Mouse (Mus musculus): ENCODE data around the gene Rai1. TPM values are rescaled to one million over a fixed set of nuclear protein-coding genes. Genes with fewer than 3 reads are reported as not detected.
A peak's percentile ranks its signal among the peaks of the same experiment; 100 is the strongest.

The Rai1 gene
- polyA plus RNA-seq, 1 experiment from 2014 or later = 34.4 TPM

- peaks cover 8% of the 10 kb centered on the region; the same call in 1 of the 2 replicates for H3K9me3 ChIP-seq (ENCODE audit: control insufficient read depth, low read length)
- no peak for ATAC-seq (ENCODE audit: low FRiP score, low TSS enrichment)
- H3K4me2 ChIP-seq (replicated peaks; ENCODE audit: low read depth, low read length) = no peak overlapping the region
- no peak overlapping the region for H3K27ac ChIP-seq (ENCODE audit: low read depth, low read length)
- no peaks in the 10 kb centered on the region for H3K27me3 ChIP-seq (ENCODE audit: control insufficient read depth, insufficient read depth, low read length)
- H3K4me1 ChIP-seq (ENCODE audit: control insufficient read depth, insufficient read depth, low read length) = peaks cover 4% of the 10 kb centered on the region; the same call in 1 of the 2 replicates
- whole genome bisulfite sequencing = 78% methylated on average over 5 of the region's 5 CpGs
- no peak overlapping the region for H3K9ac ChIP-seq (ENCODE audit: low read depth, low read length)
- no peak overlapping the region for H3K4me3 ChIP-seq (ENCODE audit: low read length)
- peaks cover 89% of the 10 kb centered on the region for H3K36me3 ChIP-seq (ENCODE audit: control insufficient read depth, insufficient read depth, low read length)
Observed at GRCm38 (mm10) chr11:60196344-60196743, 91.5 kb downstream of the Rai1 start.

- WGBS = 81% methylated on average over 24 of the region's 24 CpGs
- no peaks in the 10 kb centered on the region for H3K27me3 ChIP-seq (ENCODE audit: control insufficient read depth, insufficient read depth, low read length)
- H3K4me3 ChIP-seq (ENCODE audit: low read length) = no peak overlapping the region
- peaks cover 4% of the 10 kb centered on the region; the same call in 1 of the 2 replicates for H3K4me1 ChIP-seq (ENCODE audit: control insufficient read depth, insufficient read depth, low read length)
- ATAC-seq (ENCODE audit: low FRiP score, low TSS enrichment) = no peak
- peaks cover 92% of the 10 kb centered on the region for H3K36me3 ChIP-seq (ENCODE audit: control insufficient read depth, insufficient read depth, low read length)
- H3K4me2 ChIP-seq (replicated peaks; ENCODE audit: low read depth, low read length) = no peak overlapping the region
- peaks cover 8% of the 10 kb centered on the region; the same call in 1 of the 2 replicates for H3K9me3 ChIP-seq (ENCODE audit: control insufficient read depth, low read length)
- no peak overlapping the region for H3K9ac ChIP-seq (ENCODE audit: low read depth, low read length)
- no peak overlapping the region for H3K27ac ChIP-seq (ENCODE audit: low read depth, low read length)
Observed at GRCm38 (mm10) chr11:60197998-60198619, 93.3 kb downstream of the Rai1 start.

GRCm38 (mm10) chr11:60198651-60199050, 93.8 kb downstream of the Rai1 start:
- no peak for ATAC-seq (ENCODE audit: low FRiP score, low TSS enrichment)
- H3K27ac ChIP-seq (ENCODE audit: low read depth, low read length) = no peak overlapping the region
- peaks cover 8% of the 10 kb centered on the region; the same call in 1 of the 2 replicates for H3K9me3 ChIP-seq (ENCODE audit: control insufficient read depth, low read length)
- no peaks in the 10 kb centered on the region for H3K27me3 ChIP-seq (ENCODE audit: control insufficient read depth, insufficient read depth, low read length)
- no peak overlapping the region for H3K4me2 ChIP-seq (replicated peaks; ENCODE audit: low read depth, low read length)
- peaks cover 4% of the 10 kb centered on the region; the same call in 1 of the 2 replicates for H3K4me1 ChIP-seq (ENCODE audit: control insufficient read depth, insufficient read depth, low read length)
- peaks cover 95% of the 10 kb centered on the region for H3K36me3 ChIP-seq (ENCODE audit: control insufficient read depth, insufficient read depth, low read length)
- no peak overlapping the region for H3K9ac ChIP-seq (ENCODE audit: low read depth, low read length)
- no peak overlapping the region for H3K4me3 ChIP-seq (ENCODE audit: low read length)
- 86% methylated on average over 12 of the region's 12 CpGs for WGBS

GRCm38 (mm10) chr11:60199702-60200184, 94.9 kb downstream of the Rai1 start:
- H3K4me2 ChIP-seq (replicated peaks; ENCODE audit: low read depth, low read length) = peak overlapping the region; percentile 8; the same call in 1 of the 2 replicates

GRCm38 (mm10) chr11:60200384-60200783, 95.6 kb downstream of the Rai1 start:
- no peak overlapping the region for H3K27ac ChIP-seq (ENCODE audit: low read depth, low read length)
- peaks cover 94% of the 10 kb centered on the region for H3K36me3 ChIP-seq (ENCODE audit: control insufficient read depth, insufficient read depth, low read length)
- H3K9me3 ChIP-seq (ENCODE audit: control insufficient read depth, low read length) = no peaks in the 10 kb centered on the region
- 70% methylated on average over 11 of the region's 11 CpGs for WGBS
- H3K4me3 ChIP-seq (ENCODE audit: low read length) = no peak overlapping the region
- no peak overlapping the region for H3K9ac ChIP-seq (ENCODE audit: low read depth, low read length)
- peaks cover 4% of the 10 kb centered on the region; the same call in 1 of the 2 replicates for H3K4me1 ChIP-seq (ENCODE audit: control insufficient read depth, insufficient read depth, low read length)
- no peak overlapping the region for H3K4me2 ChIP-seq (replicated peaks; ENCODE audit: low read depth, low read length)
- no peaks in the 10 kb centered on the region for H3K27me3 ChIP-seq (ENCODE audit: control insufficient read depth, insufficient read depth, low read length)
- no peak for ATAC-seq (ENCODE audit: low FRiP score, low TSS enrichment)

More at GRCm38 (mm10) chr11:60199702-60200184, 94.9 kb downstream of the Rai1 start:
- Histone ChIP-seq H3K9me3 (ENCODE audit: control insufficient read depth, low read length) (peaks cover 3% of the 10 kb centered on the region; the same call in 1 of the 2 replicates), H3K27ac (ENCODE audit: low read depth, low read length) (peak overlapping the region; percentile 47; the same call in 1 of the 2 replicates), H3K27me3 (ENCODE audit: control insufficient read depth, insufficient read depth, low read length) (no peaks in the 10 kb centered on the region), H3K4me3 (ENCODE audit: low read length) (no peak overlapping the region), H3K9ac (ENCODE audit: low read depth, low read length) (no peak overlapping the region), H3K4me1 (ENCODE audit: control insufficient read depth, insufficient read depth, low read length) (peaks cover 4% of the 10 kb centered on the region; the same call in 1 of the 2 replicates), H3K36me3 (ENCODE audit: control insufficient read depth, insufficient read depth, low read length) (peaks cover 95% of the 10 kb centered on the region)
- ATAC-seq (ENCODE audit: low FRiP score, low TSS enrichment) = peak; percentile 64
- 20% methylated on average over 18 of the region's 18 CpGs for WGBS

GRCm38 (mm10) chr11:60202710-60203638, 98.2 kb downstream of the Rai1 start:
- ATAC-seq (ENCODE audit: low FRiP score, low TSS enrichment) = no peak
- H3K9ac ChIP-seq (ENCODE audit: low read depth, low read length) = no peak overlapping the region
- H3K9me3 ChIP-seq (ENCODE audit: control insufficient read depth, low read length) = no peaks in the 10 kb centered on the region
- no peak overlapping the region for H3K27ac ChIP-seq (ENCODE audit: low read depth, low read length)
- H3K27me3 ChIP-seq (ENCODE audit: control insufficient read depth, insufficient read depth, low read length) = no peaks in the 10 kb centered on the region
- no peak overlapping the region for H3K4me2 ChIP-seq (replicated peaks; ENCODE audit: low read depth, low read length)
- peaks cover 16% of the 10 kb centered on the region for H3K4me1 ChIP-seq (ENCODE audit: control insufficient read depth, insufficient read depth, low read length)
- 92% methylated on average over 26 of the region's 26 CpGs for WGBS
- no peak overlapping the region for H3K4me3 ChIP-seq (ENCODE audit: low read length)
- H3K36me3 ChIP-seq (ENCODE audit: control insufficient read depth, insufficient read depth, low read length) = peaks cover 89% of the 10 kb centered on the region

GRCm38 (mm10) chr11:60205026-60205425, 100.2 kb downstream of the Rai1 start:
- ATAC-seq (ENCODE audit: low FRiP score, low TSS enrichment) = no peak
- Histone ChIP-seq H3K4me1 (ENCODE audit: control insufficient read depth, insufficient read depth, low read length) (peaks cover 32% of the 10 kb centered on the region), H3K27ac (ENCODE audit: low read depth, low read length) (no peak overlapping the region), H3K27me3 (ENCODE audit: control insufficient read depth, insufficient read depth, low read length) (no peaks in the 10 kb centered on the region), H3K4me3 (ENCODE audit: low read length) (no peak overlapping the region), H3K36me3 (ENCODE audit: control insufficient read depth, insufficient read depth, low read length) (peaks cover 70% of the 10 kb centered on the region), H3K9me3 (ENCODE audit: control insufficient read depth, low read length) (no peaks in the 10 kb centered on the region), H3K4me2 (replicated peaks; ENCODE audit: low read depth, low read length) (no peak overlapping the region), H3K9ac (ENCODE audit: low read depth, low read length) (no peak overlapping the region)
- 89% methylated on average over 11 of the region's 12 CpGs for WGBS

GRCm38 (mm10) chr11:60206207-60206606, 101.4 kb downstream of the Rai1 start:
- H3K4me1 ChIP-seq (ENCODE audit: control insufficient read depth, insufficient read depth, low read length) = peaks cover 39% of the 10 kb centered on the region
- no peak overlapping the region for H3K9ac ChIP-seq (ENCODE audit: low read depth, low read length)
- H3K27ac ChIP-seq (ENCODE audit: low read depth, low read length) = no peak overlapping the region
- 68% methylated on average over 5 of the region's 5 CpGs for WGBS
- H3K36me3 ChIP-seq (ENCODE audit: control insufficient read depth, insufficient read depth, low read length) = peaks cover 59% of the 10 kb centered on the region
- no peak for ATAC-seq (ENCODE audit: low FRiP score, low TSS enrichment)
- no peaks in the 10 kb centered on the region for H3K27me3 ChIP-seq (ENCODE audit: control insufficient read depth, insufficient read depth, low read length)
- no peak overlapping the region for H3K4me3 ChIP-seq (ENCODE audit: low read length)
- no peak overlapping the region for H3K4me2 ChIP-seq (replicated peaks; ENCODE audit: low read depth, low read length)
- H3K9me3 ChIP-seq (ENCODE audit: control insufficient read depth, low read length) = no peaks in the 10 kb centered on the region

Measured in kidney, embryonic 14.5 days (tissue).